Mouse (Mus musculus): ENCODE results near the gene Ddx1. TPM values are rescaled to one million over a fixed set of nuclear protein-coding genes. Genes with fewer than 3 reads are reported as not detected.

Gene Ddx1
- polyA plus RNA-seq, 1 experiment from 2014 or later, result 141 TPM

DNA sequence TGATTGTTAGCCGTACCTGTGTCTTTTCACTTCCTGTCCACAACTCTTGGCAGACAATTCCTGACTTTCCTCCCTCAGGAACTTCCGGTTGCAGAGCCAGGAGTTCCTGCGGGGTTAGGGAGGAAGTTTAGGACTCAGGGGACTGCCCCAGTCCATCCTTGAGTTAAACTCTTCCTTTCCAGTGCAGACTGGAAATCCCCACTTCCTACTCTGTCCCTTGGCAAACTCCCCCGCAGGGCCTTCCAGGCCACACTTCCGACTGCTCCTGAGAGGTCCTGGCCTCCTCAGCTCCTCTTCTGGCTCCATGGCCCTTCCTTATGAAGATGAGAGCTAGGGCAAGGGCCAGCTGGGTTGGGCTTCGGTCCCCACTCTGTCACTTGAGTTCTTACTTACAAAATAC is 71.4 kb downstream of the Ddx1 start:
- 49% methylated on average over 6 of the region's 6 CpGs for WGBS

DNA sequence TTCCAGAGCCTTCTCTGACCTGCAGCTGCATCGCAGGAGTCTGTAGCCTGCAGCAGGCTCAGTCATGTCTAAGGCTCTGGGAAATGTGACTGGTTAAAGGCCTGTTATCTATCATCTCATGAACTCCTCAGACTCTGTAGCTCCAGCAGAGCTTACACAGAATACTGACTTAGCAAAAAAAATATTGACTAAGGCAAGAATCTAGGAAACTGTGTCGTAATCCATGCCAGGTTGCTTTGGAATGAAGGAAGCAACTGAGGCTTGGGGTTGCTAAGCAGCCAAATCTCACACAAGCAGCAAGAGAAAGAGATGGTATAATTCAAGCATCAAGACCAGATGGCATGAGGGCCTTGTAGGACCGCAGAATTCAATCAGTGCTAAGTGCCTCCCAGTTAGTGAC is 72.1 kb downstream of the Ddx1 start:
- Histone ChIP-seq H3K27me3 (no peaks in the 10 kb centered on the region), H3K9ac (no peak overlapping the region), H3K4me3 (no peak overlapping the region), H3K4me2 (no peak overlapping the region), H3K9me3 (no peaks in the 10 kb centered on the region), H3K27ac (no peak overlapping the region), H3K36me3 (no peaks in the 10 kb centered on the region), H3K4me1 (peaks cover 20% of the 10 kb centered on the region)
- ATAC-seq (ENCODE audit: borderline replicate concordance, extremely low read depth, low FRiP score, low TSS enrichment), result no peak
- WGBS, result 64% methylated on average over 3 of the region's 3 CpGs

More for the DNA sequence above, 71.4 kb downstream of the Ddx1 start:
- Histone ChIP-seq H3K27ac (no peak overlapping the region), H3K9me3 (no peaks in the 10 kb centered on the region), H3K4me1 (peaks cover 25% of the 10 kb centered on the region), H3K27me3 (no peaks in the 10 kb centered on the region), H3K4me3 (no peak overlapping the region), H3K9ac (no peak overlapping the region), H3K4me2 (no peak overlapping the region), H3K36me3 (no peaks in the 10 kb centered on the region)
- ATAC-seq (ENCODE audit: borderline replicate concordance, extremely low read depth, low FRiP score, low TSS enrichment), result peak; percentile 19; the same call in 1 of the 2 replicates

DNA sequence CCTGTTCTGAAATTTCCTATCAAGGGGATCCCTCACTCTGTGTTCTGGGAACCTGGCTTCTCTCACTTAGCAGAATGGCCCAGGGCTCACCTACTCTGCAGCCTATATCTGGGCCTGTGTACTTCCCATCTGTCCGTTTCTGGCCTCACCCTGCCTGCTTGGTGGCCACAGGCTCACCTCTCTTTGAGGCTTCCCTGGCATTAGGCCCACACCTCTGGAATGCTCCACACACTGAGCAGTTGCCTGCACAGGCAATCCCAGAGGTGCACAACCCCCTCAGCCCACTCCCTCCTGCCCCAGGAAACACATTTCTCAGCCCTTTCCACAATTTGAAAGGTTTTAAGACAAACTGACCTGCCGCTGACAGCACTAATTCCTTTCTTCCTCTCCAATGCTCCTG is 72.9 kb downstream of the Ddx1 start:
- ATAC-seq (ENCODE audit: borderline replicate concordance, extremely low read depth, low FRiP score, low TSS enrichment), result no peak
- Histone ChIP-seq H3K27ac (no peak overlapping the region), H3K9ac (no peak overlapping the region), H3K36me3 (no peaks in the 10 kb centered on the region), H3K9me3 (no peaks in the 10 kb centered on the region), H3K4me3 (no peak overlapping the region), H3K4me1 (peaks cover 16% of the 10 kb centered on the region), H3K27me3 (no peaks in the 10 kb centered on the region), H3K4me2 (no peak overlapping the region)
- WGBS, result 20% methylated on average over 2 of the region's 2 CpGs

DNA sequence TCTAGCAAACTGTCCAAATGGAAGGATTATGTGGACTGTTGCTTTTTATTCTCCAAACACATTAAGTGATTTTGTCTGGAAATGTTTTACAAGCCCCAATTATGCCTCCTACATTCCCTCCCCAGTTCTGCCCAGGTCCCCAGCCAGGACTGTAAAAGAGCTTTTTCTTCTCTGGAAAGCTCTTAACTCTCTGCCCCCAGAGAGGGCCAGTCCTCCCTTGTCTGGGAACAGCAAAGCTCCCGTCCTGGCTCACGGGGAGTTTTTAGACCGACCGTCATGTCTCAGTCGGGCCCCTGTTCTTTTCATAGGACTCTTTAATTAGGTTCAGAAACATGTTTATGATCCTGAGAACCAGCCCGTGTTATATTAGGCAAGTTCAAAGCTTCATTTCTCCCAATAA is 75.0 kb downstream of the Ddx1 start:
- Histone ChIP-seq H3K27ac (no peak overlapping the region), H3K4me1 (peaks cover 10% of the 10 kb centered on the region; the same call in 1 of the 2 replicates), H3K9ac (no peak overlapping the region), H3K36me3 (no peaks in the 10 kb centered on the region), H3K27me3 (no peaks in the 10 kb centered on the region), H3K4me2 (no peak overlapping the region), H3K4me3 (no peak overlapping the region), H3K9me3 (no peaks in the 10 kb centered on the region)
- WGBS, result 61% methylated on average over 6 of the region's 6 CpGs
- ATAC-seq (ENCODE audit: borderline replicate concordance, extremely low read depth, low FRiP score, low TSS enrichment), result no peak

DNA sequence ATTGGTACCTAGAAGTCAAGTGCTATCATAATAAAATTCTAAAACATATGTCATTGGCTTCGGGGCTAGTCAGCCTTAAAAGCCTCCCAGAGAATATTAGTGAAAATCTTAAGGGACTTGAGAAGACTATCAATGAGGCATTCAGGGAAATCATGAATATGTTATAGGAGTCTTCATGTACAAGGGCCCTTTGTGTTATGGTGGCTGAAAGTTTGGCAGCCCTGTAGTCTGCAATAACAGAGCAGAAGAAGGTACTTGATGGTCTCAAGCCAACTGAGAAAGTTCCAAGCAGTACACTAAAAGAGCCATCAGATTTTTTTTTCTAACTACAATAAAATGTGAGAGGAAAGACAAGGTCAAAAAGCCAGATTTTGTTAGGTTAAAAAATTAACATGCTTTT is 80.9 kb downstream of the Ddx1 start:
- Histone ChIP-seq H3K4me1 (peaks cover 10% of the 10 kb centered on the region), H3K4me2 (no peak overlapping the region), H3K9ac (no peak overlapping the region), H3K36me3 (no peaks in the 10 kb centered on the region), H3K9me3 (no peaks in the 10 kb centered on the region), H3K4me3 (no peak overlapping the region), H3K27ac (no peak overlapping the region), H3K27me3 (no peaks in the 10 kb centered on the region)
- no peak for ATAC-seq (ENCODE audit: borderline replicate concordance, extremely low read depth, low FRiP score, low TSS enrichment)
- 79% methylated on average over 1 of the region's 1 CpGs for WGBS

DNA sequence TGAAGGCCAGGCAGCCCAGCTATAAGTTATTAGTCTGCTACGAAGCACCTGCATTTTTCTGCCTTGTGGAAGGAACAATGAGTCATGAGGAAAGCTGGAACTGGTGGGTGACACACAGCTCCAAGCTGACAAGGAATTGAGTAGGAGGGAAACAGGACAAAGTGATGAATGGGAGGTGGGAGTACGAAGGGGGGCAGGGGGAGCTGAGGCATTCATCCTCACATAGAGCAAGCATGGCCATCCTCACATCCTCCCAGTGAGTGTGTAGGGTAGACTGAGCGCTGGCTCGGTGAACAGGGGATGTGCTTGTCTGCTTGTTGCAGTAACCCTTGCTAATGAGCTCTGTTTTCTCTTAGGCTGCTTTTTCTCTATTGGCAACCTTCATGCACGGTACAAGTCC is 81.9 kb downstream of the Ddx1 start:
- WGBS, result 71% methylated on average over 5 of the region's 5 CpGs
- Histone ChIP-seq H3K27ac (no peak overlapping the region), H3K27me3 (no peaks in the 10 kb centered on the region), H3K9me3 (no peaks in the 10 kb centered on the region), H3K36me3 (no peaks in the 10 kb centered on the region), H3K9ac (no peak overlapping the region), H3K4me3 (no peak overlapping the region), H3K4me1 (peaks cover 10% of the 10 kb centered on the region), H3K4me2 (no peak overlapping the region)
- ATAC-seq (ENCODE audit: borderline replicate concordance, extremely low read depth, low FRiP score, low TSS enrichment), result no peak

Other genes with a start within 250 kb of the Ddx1 start
- gene Nbas, start 19.9 kb upstream of the Ddx1 start, polyA plus RNA-seq (2015; fragmentation: Nextera tagmentation; extraction: Ambion mirVana), result 12.2 and 13.3 TPM in 2 replicates